Mouse (Mus musculus) G1E (cell line): ENCODE data around the gene Gpr152.

Experiments
- CTCF ChIP-seq: IDR thresholded peaks from 2 replicates; pipeline ENCODE4 v1.5.1; 2012; ENCODE audit warnings: low read depth, low read length, inconsistent platforms, mixed read lengths
- GATA1 ChIP-seq: IDR thresholded peaks from 2 replicates; pipeline ENCODE4 v1.6.1; 2012; ENCODE audit warnings: borderline replicate concordance, low read length, inconsistent platforms, mixed read lengths
- POLR2AphosphoS5 ChIP-seq: IDR thresholded peaks from 2 replicates; pipeline ENCODE4 v1.6.1; 2012; ENCODE audit warnings: low read depth, low read length, inconsistent platforms; ENCODE audit not compliant: insufficient replicate concordance
- TAL1 ChIP-seq: conservative IDR thresholded peaks from 2 replicates; pipeline ENCODE4 v1.6.1; 2012; ENCODE audit warnings: low read depth, low read length, inconsistent platforms, mixed read lengths

GRCm38 (mm10) chr19:4150567-4151487 lies 11.2 kb downstream of the Gpr152 start:
- TF ChIP-seq TAL1 (no peak), GATA1 (no peak), CTCF (no peak), POLR2AphosphoS5 (no peak)
